Mouse (Mus musculus): ENCODE measurements around the gene Git1.

Git1 gene

DNA sequence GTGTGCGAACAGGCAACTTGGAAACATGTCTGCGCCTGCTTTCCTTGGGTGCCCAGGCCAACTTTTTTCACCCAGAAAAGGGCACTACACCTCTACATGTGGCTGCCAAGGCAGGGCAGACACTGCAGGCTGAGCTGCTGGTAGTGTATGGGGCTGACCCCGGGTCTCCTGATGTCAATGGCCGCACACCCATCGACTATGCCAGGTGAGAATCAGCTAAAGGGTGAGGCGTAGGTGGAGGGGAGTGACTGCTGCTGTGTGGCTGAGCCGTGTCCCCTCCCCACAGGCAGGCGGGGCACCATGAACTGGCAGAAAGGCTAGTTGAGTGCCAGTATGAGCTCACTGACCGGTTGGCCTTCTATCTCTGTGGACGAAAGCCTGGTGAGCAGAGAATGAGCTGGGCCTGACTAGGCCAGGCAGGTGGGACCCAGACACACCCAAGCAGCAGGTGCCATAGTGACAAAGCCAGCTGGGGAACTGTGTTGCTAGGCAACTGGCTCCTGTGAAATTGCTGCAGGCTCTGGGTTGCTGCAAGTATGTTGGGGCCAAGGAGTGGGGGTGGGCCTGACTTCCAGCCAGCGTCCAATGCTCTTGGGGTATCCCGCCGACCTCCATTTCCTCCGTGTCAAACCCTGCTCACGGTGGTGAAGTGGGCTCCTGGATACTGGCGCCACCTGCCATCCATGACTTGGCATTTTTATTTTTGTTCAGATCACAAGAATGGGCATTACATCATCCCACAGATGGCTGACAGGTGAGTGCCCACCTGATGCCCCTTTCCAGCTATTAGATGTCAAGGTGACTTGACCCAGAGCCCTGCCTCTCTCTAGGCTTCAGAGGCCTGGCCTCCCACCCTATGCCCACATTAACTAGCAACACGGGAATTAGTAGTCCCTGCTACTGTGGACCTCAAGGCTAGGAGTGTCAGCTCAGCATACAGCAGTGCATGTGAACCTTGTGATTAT, 7.3 kb downstream of the Git1 start:
- no peak for DNase-seq (ENCODE audit: extremely low spot score, low read depth, low spot score)

- DNase-seq (ENCODE audit: extremely low spot score, low read depth, low spot score): no peak
Measured at GRCm38 (mm10) chr11:77501392-77501791, 8.0 kb downstream of the Git1 start.

GRCm38 (mm10) chr11:77501971-77502370, 8.6 kb downstream of the Git1 start:
- no peak for DNase-seq (ENCODE audit: extremely low spot score, low read depth, low spot score)

GRCm38 (mm10) chr11:77502481-77502880, 9.1 kb downstream of the Git1 start:
- DNase-seq (ENCODE audit: extremely low spot score, low read depth, low spot score): no peak

DNA sequence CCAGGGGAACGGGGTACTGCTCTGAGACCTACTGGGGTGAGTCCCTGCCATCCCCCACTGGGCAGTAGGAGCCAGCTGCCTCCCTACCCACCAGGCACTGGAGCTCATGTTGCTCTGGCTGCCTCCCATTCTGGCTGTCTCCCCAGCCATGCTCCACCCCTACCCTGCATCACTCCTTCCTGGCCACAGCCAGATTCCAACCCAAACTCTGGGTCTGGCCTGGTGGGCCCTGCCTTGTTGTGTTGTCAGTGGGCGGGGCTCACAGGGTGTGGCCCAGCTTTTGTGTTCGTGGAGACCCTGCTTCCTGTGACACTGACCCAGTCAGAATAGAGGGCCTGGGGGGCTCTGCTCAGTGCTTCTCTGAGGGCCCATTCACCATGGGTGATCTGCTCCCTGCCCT, 10.1 kb downstream of the Git1 start:
- DNase-seq (ENCODE audit: extremely low spot score, low read depth, low spot score): no peak

GRCm38 (mm10) chr11:77504377-77504776, 11.0 kb downstream of the Git1 start:
- no peak for DNase-seq (ENCODE audit: extremely low spot score, low read depth, low spot score)

DNA sequence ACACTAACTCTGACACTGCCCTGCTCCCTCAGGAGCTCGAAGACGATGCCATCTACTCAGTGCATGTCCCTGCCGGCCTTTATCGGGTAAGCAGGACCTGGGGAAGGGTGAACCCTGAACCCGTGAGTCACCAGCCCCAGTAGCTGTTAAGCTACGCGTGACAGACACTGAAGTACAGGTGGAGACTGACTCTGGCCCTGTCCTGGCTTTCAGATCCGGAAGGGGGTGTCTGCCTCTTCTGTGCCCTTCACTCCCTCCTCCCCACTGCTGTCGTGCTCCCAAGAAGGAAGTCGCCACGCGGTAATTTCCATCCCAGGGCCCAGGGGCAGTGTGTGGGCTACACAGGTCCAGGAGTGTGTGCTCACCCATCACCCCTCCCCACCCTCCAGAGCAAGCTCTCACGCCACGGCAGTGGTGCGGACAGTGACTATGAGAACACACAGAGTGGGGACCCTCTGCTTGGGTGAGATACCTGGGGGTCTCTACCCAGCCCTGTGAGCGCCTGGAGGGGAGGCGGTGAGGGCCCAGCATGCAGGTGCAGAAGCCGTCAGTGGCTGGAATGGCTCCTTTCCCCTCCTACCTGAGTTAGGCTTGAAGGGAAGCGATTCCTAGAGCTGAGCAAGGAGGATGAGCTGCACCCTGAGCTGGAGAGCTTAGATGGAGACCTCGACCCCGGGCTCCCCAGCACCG, 12.1 kb downstream of the Git1 start:
- no peak for DNase-seq (ENCODE audit: extremely low spot score, low read depth, low spot score)

DNA sequence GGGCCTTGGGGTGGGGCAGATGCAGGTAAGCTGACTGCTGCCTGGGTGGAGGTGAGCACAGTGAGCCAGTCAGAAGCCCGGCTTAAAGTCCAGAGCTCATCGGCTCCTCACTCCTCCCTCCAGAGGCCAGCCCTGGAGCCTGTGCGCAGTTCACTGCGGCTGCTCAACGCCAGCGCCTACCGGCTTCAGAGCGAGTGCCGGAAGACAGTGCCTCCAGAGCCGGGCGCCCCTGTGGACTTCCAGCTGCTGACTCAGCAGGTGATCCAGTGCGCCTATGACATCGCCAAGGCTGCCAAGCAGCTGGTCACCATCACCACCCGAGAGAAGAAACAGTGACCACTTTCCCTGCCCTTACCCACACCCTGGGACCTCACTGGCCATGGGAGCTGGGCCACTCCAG, 12.9 kb downstream of the Git1 start:
- no peak for DNase-seq (ENCODE audit: extremely low spot score, low read depth, low spot score)

- DNase-seq (ENCODE audit: extremely low spot score, low read depth, low spot score): no peak
Measured at GRCm38 (mm10) chr11:77506941-77507340, 13.6 kb downstream of the Git1 start.

DNA sequence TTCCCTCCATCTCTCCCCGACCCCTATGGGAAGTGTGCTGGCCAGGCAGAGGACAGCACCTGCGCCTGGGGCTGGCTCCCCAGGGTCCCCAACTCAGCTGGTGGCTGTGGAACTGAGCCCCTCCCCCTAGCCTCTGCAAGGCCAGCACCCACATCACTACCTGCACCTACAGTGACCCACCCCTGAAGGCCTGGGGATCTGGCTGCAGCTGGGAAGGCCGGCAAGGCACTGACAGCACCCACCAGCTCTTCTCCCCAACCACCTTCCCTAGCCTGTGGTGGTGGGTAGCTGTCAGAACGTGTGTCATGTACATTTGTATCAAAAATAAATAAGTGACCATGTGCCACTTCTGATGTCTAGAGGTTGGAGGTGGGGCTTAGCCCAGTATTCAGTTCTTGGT, 14.1 kb downstream of the Git1 start:
- no peak for DNase-seq (ENCODE audit: extremely low spot score, low read depth, low spot score)

DNA sequence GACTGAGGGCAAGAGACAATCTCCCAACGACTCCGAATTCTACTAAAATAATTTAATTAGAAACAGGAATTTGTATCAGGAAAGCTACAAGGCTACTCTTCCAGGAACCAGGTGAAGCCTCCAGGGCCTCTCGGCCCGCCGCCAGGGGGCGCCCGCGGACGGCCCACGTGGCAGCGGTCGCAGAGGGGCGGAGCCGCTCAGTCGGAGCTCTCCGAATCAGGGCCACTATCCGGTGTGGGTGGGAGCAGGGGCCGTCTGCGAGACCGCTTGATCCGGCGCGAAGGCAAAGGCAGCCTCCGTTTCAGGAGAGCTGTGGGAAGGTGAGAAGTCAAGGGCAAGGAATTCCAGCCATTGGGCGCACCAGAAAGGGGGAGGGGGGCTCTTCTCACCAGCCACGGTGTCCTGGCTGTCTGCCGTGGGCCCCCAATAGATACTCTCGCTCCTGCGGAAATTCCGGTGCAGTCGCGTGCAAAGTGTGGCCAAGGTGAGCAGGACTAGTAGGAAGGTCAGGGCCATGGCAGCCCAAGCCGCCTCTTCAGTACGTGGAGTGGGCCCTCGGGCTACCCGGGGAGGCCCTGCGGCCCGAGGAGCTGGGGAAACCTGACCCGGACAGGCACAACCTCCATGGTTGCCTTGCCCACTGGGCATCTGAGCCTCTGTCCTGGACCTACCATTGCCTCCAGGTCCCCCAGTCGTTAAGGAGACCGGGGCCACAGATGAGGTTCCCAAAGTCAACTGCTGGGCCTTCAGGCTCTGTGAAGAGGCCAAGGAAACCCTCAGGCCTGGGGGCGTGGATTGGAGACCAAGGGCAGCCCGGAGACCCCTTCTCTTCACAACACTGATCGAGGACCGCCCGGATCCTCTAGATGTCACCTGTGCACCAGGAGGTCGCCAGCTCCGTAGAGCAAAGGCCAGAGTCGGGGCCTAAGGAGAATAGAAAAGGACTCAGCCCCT, 15.0 kb downstream of the Git1 start:
- DNase-seq (ENCODE audit: extremely low spot score, low read depth, low spot score): no peak

GRCm38 (mm10) chr11:77511336-77511735, 18.0 kb downstream of the Git1 start:
- DNase-seq (ENCODE audit: extremely low spot score, low read depth, low spot score): no peak

GRCm38 (mm10) chr11:77512891-77513810, 19.8 kb downstream of the Git1 start:
- DNase-seq (ENCODE audit: extremely low spot score, low read depth, low spot score): peak; percentile 58

DNA sequence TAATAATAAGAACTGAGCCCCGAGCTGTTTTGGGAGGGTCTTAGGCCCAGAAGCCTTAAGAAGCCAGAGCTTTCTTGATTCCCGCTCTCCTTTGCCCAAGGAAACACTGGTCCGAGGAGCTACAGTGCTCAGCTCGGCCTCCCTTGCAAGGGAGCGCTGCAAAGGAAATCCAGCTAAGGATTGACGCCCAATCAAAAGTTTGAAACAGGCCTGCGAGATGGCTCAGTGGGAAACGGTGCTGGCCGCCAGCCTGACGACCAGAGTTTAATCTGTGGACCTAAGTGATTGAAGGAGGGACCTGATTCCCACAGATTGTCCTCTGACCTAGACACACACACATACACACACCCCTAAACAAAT, 20.4 kb downstream of the Git1 start:
- DNase-seq (ENCODE audit: extremely low spot score, low read depth, low spot score): no peak

DNA sequence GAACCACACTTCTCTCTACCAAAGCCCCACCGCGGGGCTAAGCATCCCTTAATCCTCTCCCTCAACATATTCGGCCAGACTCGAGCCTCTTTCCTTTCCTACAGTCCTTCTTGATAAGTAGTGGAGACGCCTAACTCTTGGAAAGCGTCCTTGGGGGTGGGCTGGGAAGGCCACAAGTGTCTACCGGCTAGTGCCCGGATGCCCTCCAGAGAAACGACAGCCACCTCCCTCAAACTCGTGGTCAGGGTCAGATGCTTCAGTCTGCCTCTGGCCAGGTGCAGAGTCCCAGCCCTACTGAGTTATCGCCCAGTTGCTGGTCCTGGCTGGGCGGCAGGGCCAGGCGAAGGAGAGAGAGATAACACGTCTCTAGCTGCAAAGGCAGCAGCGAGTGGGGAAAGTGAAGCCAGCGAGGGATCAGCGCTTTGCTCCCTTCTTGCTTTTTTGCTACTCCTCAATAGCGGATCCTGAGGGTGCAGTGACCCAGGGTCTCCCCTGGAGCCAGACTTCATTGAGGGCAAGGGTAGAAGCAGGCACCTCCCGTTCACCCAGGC, 21.0 kb downstream of the Git1 start:
- no peak for DNase-seq (ENCODE audit: extremely low spot score, low read depth, low spot score)

DNA sequence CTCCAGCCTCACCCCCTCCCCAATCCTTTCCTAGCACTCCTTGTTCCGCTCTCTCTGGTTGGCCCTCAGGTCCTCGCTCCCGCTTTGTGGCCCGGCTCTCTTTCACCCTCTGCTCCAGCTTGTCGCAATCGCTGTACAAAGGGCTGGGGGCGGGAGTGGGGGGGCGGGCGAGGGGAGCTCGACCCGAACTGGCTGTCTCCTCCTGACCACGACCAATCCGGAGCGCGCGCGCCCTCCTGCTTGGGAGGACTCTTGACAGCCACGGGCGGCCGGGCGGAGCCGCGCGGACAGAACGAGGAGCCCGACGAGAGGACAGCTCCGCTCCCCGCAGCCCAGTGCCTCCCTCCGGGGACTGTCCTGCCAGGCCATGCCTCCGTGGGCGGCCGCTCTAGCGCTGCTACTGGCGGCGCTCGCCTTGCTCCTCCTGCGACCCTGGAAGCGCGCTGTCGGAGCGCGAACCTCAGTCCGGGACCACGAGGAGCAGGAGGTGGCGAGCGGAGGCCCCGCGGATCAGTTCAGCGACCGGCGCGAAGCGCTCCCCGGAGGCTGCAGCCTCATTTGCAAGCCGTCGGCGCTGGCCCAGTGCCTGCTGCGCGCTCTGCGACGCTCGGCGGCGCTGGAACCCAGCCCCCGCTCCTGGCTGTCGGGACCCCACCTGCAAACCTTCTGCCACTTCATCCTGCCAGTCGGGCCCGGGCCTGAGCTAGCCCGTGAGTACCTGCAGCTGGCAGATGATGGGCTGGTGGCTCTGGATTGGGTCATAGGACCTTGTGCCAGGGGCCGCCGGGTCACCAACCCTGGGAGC, 21.7 kb downstream of the Git1 start, which contains the start of gene Abhd15:
Abhd15 (plus strand) TSS at position 290 of the 805 bp plus-strand sequence.
- DNase-seq (ENCODE audit: extremely low spot score, low read depth, low spot score): no peak

GRCm38 (mm10) chr11:77515637-77516552, 22.5 kb downstream of the Git1 start, which contains the start of gene Trp53i13:
Gene Trp53i13 (minus strand): TSS chr11:77515980.
- no peak for DNase-seq (ENCODE audit: extremely low spot score, low read depth, low spot score)
